Mouse (Mus musculus) megakaryocyte, adult 5-6 weeks (primary cell): Measurements from ENCODE around the gene Elmo1. TPM values are rescaled to one million over a fixed set of nuclear protein-coding genes. Genes with fewer than 3 reads are reported as not detected.
A peak's percentile ranks its signal among the peaks of the same experiment; 100 is the strongest.

ENCODE experiments used
- ATAC-seq: 2 replicates; pipeline ENCODE4 v1.8.0; 2016; ENCODE audit warnings: mild to moderate bottlenecking, inconsistent platforms; ENCODE audit not compliant: poor library complexity, severe bottlenecking
- total RNA-seq, 2 experiments: library from RNA; stranded (forward) in 1 of 2; stranded (reverse) in 1 of 2; fragments of 153-499, 151-499 nt in 1 of 2; fragments of 221-1000, 200-1000 nt in 1 of 2; gene quantifications; 2 replicates each; pipeline versions ENCODE4 v1.2.3 to v1.2.4; 2015 to 2017

Gene Elmo1
- total RNA-seq, 2 experiments from 2014 or later: 37.1 to 81.4 TPM

- no peak for ATAC-seq
Measured at GRCm38 (mm10) chr13:20306180-20307177, 216.1 kb downstream of the Elmo1 start.

DNA sequence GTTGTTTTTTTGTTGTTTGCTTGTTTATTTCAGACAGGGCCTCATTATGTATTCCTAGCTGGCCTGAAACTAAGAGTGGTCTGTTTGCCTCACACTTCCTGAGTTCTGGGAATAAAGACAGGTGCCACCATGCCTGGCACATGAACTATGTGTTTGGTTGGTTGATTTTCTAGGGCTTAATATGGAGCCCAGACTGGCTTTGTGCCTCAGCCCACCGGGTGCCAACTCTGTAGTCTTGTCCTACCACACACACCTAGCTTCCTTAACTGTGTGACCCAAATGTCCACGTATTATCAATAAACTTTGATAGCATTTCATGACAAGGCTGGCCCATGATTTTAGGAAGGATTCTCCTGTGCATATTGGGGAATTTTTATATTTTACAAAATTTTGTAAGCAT is 217.0 kb downstream of the Elmo1 start:
- ATAC-seq: no peak

- peak; percentile 74 for ATAC-seq
Measured at GRCm38 (mm10) chr13:20311612-20312011, 221.2 kb downstream of the Elmo1 start.

- peak; percentile 88 for ATAC-seq
Measured at GRCm38 (mm10) chr13:20313345-20313744, 222.9 kb downstream of the Elmo1 start.

GRCm38 (mm10) chr13:20316139-20316538 is 225.7 kb downstream of the Elmo1 start:
- ATAC-seq: no peak

DNA sequence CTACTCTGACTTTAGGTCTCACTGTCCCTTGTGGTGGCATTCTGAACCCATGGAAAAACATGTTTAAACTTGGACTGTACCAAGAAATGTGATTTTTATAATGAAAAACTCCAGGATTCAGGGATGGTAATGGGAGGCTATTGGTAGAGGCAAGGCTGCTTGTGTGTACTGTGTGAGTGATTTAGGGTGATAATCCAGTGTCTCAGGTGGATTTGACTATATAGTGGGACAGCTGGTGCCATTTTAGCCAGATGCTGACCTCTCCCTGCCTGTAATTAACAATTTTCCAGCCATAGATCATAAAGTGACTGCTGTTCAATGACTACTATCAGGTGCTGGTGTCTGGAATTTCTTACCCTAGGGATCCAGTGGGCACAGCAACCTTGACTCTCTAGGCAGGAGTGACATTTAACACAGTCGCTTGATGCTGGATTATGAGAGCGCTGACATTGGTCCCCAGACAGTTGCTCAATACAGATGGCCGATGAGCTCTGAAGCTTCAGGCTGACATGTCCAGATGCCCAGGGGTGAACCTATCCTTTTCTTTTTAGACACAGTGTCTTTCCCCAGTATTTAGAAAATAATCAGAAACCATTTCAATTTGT is 228.3 kb downstream of the Elmo1 start:
- ATAC-seq: no peak

GRCm38 (mm10) chr13:20320232-20320631 is 229.8 kb downstream of the Elmo1 start:
- ATAC-seq: no peak

DNA sequence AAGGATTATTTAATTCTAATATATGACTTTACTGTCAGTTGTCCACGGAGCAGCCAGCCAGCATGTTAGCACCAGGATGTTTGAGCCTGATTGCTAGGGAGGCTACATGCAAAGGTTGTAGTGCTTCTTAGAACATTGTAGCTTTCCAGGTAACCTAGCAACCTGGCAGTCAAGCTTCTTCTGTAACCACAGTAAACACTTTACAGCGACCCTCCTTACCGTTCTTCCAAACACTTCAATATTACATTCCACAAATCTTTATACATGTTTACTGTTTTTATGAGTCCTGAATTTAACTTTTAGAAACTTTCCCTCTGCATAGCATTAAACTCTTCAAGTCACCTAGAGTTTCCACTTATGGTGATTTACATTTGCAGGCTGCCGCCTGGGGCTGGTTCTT is 233.1 kb downstream of the Elmo1 start:
- ATAC-seq: no peak

GRCm38 (mm10) chr13:20327064-20327463 is 236.7 kb downstream of the Elmo1 start:
- no peak for ATAC-seq

DNA sequence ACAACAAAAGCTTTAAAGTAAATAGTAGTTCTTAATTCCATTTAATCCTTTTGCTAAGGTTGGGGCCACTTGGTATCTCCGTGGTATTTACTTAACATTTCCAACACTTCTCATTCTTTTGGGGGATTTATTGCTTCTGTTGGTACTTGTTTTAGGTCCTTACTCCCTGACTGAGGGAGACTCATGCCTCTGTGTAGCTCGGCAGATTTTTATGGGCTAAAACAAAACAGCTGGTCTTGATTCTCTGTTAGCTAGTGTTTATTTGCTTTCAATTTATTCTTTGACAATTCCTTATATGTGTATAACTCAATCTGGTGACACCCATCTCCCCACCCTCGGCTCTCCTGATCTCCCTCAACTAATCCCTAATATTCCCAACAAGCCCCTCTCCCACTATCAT is 237.6 kb downstream of the Elmo1 start:
- ATAC-seq: no peak

DNA sequence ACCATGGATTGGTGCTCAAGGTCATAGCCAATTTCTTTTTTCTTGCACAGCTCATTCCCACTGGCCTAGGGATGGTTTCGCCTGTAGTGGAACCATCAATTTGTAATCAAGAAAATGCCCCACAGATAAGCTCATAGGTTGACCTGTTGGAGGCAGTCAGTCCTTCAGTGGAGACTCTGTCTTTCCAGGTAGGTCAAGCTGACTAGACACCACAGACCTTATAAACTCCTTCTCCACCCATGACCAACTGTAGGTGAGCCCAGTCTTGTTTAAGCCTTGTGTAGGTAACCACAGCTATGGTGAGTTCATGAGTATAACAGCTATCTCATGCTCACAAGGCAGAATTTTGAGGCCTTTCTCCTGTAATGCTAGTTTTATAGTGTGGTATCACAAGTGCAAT is 238.3 kb downstream of the Elmo1 start:
- ATAC-seq: no peak

- ATAC-seq: no peak
Measured at GRCm38 (mm10) chr13:20330954-20331353, 240.6 kb downstream of the Elmo1 start.

GRCm38 (mm10) chr13:20335051-20335888 is 244.9 kb downstream of the Elmo1 start:
- no peak for ATAC-seq

DNA sequence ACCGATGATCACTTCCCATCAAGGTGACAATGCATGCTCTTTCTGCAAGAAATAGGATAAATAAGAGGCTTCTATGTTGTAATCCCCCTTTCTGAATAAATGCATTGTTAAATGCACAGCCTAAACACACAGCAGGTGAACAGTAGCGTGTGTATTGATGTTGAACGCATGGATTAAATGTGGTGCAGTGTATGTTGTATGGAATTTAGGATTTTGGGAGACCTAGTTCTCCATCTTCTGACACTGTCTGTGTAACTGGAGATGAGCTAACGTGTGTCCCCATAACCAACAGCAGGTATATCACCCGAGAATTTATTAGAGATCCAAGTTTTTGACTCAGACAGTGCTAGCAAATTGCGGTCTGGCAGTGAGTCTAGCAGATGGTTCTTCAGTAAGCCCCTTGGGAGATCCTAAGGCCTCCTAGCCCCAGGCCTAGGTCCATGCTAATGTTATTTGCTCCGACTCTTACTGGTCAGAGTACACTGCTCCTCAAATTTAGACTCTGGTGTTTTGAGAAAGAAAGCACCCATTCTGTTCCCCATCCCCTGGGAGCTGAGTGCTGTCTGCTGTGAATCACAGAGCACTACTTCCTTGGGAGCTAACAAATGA is 245.6 kb downstream of the Elmo1 start:
- no peak for ATAC-seq

GRCm38 (mm10) chr13:20342881-20343280 is 252.5 kb downstream of the Elmo1 start:
- ATAC-seq: no peak

- no peak for ATAC-seq
Measured at GRCm38 (mm10) chr13:20349754-20350153, 259.4 kb downstream of the Elmo1 start.

DNA sequence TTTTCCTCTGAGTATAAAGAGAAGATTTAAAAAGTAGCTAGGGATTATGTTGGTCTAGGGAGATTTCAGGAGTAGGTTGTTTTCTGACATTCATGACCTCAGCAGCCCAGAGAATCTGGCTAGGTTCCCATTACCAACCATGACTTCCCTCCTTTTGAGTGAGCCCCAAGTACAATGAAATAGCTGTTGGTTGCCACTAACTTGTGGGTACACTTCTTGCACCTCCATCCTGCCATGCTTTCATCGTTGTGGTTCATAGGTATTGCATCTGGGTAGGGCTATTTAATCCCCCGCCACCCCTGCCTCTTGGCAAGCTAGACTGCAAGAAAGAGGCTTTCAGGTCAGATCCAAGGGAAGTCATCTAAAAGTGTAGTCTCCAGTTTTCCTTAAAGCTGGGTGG is 262.2 kb downstream of the Elmo1 start:
- peak; percentile 59 for ATAC-seq

DNA sequence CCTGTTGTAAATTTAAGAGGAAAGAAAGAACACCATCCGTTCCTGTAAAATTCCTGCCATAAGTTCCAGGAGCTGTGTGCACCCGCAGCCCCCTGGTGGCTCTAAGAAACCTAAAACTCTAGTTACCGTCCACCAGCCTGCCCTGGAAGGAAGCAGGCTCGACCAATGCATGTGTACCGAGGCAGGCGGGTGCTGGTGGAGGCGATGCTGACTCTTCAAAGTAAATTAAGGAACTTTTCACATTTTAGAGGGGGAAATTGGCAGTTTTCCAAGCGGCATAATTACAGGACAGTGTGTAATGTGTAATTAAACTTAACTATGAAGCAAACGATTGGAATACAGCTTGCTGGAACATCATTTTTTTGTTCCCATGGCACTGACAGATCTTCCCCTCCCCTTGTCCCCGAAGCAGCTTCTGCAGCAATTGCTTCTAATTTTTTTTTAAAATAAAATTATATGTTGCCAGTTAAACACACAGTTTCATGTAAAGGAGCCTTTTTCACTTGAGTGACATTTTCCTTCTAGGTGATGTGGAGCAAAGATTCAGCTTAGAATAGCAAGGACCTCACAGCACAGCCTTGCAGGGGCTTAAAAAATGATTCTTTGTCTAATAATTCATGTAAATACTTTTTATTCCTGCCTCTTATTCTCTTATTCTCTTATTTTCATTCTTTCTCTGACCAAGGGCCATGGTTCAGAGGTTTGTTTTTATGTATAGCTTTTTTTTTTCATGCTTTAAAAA is 263.6 kb downstream of the Elmo1 start:
- ATAC-seq: no peak

GRCm38 (mm10) chr13:20354604-20354999 is 264.2 kb downstream of the Elmo1 start:
- no peak for ATAC-seq

DNA sequence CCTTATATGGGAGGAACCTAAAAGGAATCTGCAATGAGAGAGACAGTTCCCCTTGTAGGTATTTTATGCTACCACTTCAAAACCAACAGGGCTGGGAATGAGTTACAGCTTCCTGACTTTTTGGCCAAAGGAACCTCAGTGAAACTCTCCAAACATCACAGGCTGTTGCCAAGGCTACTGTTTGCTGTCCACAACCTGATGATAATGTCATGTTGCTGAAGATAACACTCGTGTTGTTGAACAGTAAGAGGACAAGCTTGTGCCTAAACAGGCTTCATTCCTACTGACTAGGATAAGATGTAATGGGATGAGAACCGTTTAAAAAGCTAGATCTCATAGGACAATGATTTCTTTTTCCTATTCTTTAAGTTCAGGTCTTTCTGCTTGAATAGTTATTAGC is 272.1 kb downstream of the Elmo1 start:
- no peak for ATAC-seq
